Mouse (Mus musculus) cerebellum, postnatal 4 days (tissue): ENCODE results near the gene D6Wsu163e.

Experiments used
- DNase-seq, 2 experiments: peaks; one replicate each; pipeline ENCODE4 v3.0.0; 2022; ENCODE audit warnings: low spot score in 2 of 2, mixed read lengths in 1 of 2

Gene D6Wsu163e

GRCm38 (mm10) chr6:127005646-127006045 lies 65.9 kb downstream of the D6Wsu163e start:
- no peak for DNase-seq

GRCm38 (mm10) chr6:127006551-127006950 lies 66.8 kb downstream of the D6Wsu163e start:
- DNase-seq: no peak

GRCm38 (mm10) chr6:127010021-127010420 lies 70.3 kb downstream of the D6Wsu163e start:
- DNase-seq: no peak

GRCm38 (mm10) chr6:127011947-127012535 lies 72.3 kb downstream of the D6Wsu163e start:
- DNase-seq: no peak

- no peak for DNase-seq
Measured at GRCm38 (mm10) chr6:127014906-127015770, 75.4 kb downstream of the D6Wsu163e start, which contains the start of gene Fgf6. TSS of gene Fgf6 (plus strand) at chr6:127015586.

GRCm38 (mm10) chr6:127019254-127019653 lies 79.5 kb downstream of the D6Wsu163e start:
- DNase-seq: no peak

- DNase-seq: no peak
Measured at GRCm38 (mm10) chr6:127020431-127020830, 80.7 kb downstream of the D6Wsu163e start.

- DNase-seq: no peak
Measured at GRCm38 (mm10) chr6:127024836-127025235, 85.1 kb downstream of the D6Wsu163e start.
